Mouse (Mus musculus) olfactory bulb, adult 2 months (tissue): ENCODE measurements at regions not wholly inside any gene's neighbourhood (a gene's known extent, or its start where the extent isn't known, plus 50 kb on each side); places are given as distances from the start of the nearest gene placed in this dataset.

Experiments
- CTCF ChIP-seq: fragments of 200-500 bp; IDR thresholded peaks from 2 replicates; pipeline ENCODE4 v1.5.1; 2012; ENCODE audit warnings: low read depth, mild to moderate bottlenecking, low read length, moderate library complexity; ENCODE audit not compliant: insufficient read depth
- POLR2A ChIP-seq: fragments of 200-500 bp; IDR thresholded peaks from 2 replicates; pipeline ENCODE4 v1.6.1; 2012; ENCODE audit warnings: mild to moderate bottlenecking, low read depth, low read length, moderate library complexity; ENCODE audit not compliant: insufficient read depth

GRCm38 (mm10) chr19:33048754-33049442 lies 291.6 kb downstream of the Pten start:
- TF ChIP-seq CTCF (no peak), POLR2A (no peak)
